Mouse (Mus musculus) ES-CJ7 (cell line): ENCODE results near the gene Mtmr6.
"Not testable (repeated sequence)": the region's sequence is repeated elsewhere in the genome, so short reads cannot be mapped to it uniquely, and the experiment has no call there.

Experiments
- DNase-seq: peaks from one replicate; pipeline ENCODE4 v3.0.0; 2011; ENCODE audit warnings: low read depth, low spot score

The Mtmr6 gene

DNA sequence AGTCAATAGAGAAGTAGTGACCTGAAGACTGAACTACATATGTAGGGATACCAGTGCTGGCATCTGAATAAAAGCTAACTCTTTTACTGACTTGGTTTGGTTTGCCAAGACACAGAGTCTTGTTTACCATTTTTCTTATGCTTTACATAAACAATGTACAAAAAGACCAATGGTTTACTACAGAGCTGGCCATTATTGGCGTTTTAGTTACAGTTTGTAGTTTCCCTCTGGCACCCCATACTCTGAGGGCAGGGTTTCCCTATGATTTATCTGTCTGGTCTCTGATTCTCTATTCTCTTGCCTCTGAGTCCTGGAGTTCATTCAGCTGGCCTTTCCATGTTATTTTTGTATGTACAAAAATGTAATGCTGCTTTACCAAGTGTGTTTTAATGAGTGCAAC is 30.5 kb downstream of the Mtmr6 start:
- no peak for DNase-seq

GRCm38 (mm10) chr14:60300224-60300991 is 35.4 kb downstream of the Mtmr6 start:
- peak; percentile 12 for DNase-seq

DNA sequence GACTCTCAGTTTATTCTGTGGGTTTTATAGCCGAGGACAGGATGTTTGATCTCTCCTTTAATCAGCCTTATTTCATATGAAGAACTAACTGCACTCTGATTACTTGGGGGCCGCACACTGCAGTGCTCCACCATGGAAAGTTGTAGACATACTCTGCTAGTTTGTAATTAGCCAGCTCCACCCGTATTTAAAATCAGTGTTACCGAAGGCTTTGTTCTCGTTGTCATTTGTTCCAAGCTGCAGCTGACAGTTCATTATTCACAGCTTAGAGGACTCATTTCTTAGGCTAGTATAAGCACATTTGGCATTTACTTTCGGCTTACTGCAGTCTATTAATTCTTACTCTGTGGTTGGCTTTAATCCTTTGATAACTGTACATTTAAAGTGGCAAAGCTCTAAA is 36.0 kb downstream of the Mtmr6 start:
- no peak for DNase-seq

- no peak for DNase-seq
Observed at GRCm38 (mm10) chr14:60302441-60302840, 37.4 kb downstream of the Mtmr6 start.

GRCm38 (mm10) chr14:60304441-60305220 is 39.6 kb downstream of the Mtmr6 start:
- no peak for DNase-seq

GRCm38 (mm10) chr14:60308113-60308512 is 43.1 kb downstream of the Mtmr6 start:
- peak; percentile 8 for DNase-seq

GRCm38 (mm10) chr14:60310691-60311090 is 45.7 kb downstream of the Mtmr6 start:
- DNase-seq: no peak

- no peak for DNase-seq
Observed at GRCm38 (mm10) chr14:60319231-60319630, 54.2 kb downstream of the Mtmr6 start.

DNA sequence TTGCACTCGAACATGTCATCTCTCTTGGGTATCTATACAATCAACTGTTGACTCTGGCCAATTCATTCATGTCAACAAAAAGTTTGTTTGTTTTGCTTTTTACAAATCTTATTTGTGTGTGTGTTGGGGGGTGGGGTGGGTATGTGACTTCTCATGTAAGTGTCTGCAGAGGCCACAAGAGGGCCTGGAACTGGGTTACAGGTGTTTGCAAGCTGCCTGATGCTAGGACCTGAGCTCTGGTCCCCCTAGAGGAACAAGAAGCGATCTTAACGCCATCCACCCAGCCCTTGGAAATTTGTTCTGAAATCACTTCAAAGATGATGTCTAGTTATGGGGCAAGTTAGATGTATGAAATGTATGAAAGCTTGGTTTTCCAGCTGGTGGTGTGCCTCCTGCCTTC is 55.8 kb downstream of the Mtmr6 start:
- DNase-seq: peak; percentile 49

DNA sequence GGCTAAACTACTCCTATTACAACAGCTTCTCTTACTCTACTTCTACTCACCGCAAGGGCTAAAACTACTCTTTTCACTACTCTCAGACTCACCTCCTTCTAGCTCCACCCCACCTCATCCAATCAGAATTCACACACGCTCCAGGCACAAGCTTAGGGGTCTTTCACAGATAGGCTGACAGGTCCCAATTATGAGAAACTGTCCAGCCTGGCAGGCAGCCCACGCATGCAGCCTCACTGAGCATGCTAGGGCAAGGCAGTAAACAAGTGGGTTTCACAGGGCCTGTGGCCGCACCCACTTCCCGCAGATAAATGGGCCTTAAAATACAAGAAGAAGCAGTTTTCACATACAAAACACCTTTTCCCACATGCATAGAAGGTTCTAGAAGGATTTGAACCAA is 75.0 kb downstream of the Mtmr6 start:
- DNase-seq: not testable (repeated sequence)

- DNase-seq: no peak
Observed at GRCm38 (mm10) chr14:60340570-60340969, 75.5 kb downstream of the Mtmr6 start.

DNA sequence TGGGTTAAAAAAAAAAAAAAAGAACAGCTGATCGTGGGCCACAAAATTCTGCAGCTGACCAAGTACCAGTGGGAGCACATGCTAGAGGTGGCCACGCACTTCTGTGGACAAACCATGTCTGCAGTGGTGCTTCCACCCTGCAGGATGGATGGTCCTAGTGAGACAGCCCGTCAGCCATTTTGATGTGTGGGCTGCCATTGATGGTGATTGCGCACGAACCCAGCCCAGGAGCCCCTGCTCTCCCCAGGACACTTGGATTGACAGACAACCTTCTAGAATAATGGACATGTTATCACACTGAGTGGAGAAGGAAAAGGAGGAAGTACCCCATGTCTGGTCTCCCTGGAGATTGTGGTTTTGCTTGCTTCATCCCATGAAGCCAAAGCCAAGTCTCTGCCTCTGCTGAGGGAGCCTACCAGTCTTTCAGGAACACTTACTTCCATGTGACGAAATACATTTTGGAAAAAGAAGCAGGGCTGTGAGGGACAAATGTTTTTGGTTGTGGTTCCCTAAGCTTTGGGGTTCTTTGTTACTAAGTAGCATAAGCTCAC is 80.4 kb downstream of the Mtmr6 start:
- no peak for DNase-seq
